Mouse (Mus musculus): ENCODE measurements around the gene Prm1. TPM values are rescaled to one million over a fixed set of nuclear protein-coding genes. Genes with fewer than 3 reads are reported as not detected.

Prm1 gene
- not detected in 2 replicates for polyA plus RNA-seq (2012; rRNA removed)

DNA sequence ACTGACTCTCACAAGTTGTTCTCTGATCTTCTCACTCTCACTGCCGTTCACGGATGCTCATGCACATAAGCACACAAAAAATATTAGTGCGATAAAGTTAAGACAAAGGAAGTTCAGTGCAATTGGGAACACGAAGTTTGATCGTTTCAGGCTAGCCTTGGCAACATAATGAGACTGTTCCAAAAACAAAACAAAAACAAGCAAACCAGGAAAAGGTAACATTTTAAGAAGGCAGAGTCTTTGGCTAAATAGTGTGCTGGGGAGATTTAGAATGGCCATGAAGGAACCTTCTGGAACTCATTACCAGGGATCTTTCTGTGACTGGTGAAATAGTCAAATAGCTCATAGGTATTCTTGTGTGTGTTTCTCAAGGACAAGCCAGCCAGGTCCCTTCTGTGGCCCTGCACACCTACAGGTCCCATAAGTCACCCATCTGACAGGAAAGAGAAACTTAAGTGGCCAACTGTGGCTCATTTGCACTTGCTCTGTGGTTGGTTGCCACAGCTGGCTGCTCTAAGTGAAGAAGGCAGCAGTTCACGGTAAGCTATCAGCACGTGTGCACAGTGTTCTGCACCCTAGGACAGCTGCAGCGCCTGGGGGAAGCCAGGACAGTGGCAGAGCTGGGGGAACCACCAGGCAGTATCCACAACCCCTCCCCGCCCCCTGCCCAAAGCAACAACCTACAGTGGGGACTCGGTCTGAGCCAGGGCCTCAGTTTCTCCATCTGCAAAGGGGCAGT lies at the start of gene Prm1:
Gene Prm1 (minus strand): TSS at position 51 of the 739 bp plus-strand sequence.

DNA sequence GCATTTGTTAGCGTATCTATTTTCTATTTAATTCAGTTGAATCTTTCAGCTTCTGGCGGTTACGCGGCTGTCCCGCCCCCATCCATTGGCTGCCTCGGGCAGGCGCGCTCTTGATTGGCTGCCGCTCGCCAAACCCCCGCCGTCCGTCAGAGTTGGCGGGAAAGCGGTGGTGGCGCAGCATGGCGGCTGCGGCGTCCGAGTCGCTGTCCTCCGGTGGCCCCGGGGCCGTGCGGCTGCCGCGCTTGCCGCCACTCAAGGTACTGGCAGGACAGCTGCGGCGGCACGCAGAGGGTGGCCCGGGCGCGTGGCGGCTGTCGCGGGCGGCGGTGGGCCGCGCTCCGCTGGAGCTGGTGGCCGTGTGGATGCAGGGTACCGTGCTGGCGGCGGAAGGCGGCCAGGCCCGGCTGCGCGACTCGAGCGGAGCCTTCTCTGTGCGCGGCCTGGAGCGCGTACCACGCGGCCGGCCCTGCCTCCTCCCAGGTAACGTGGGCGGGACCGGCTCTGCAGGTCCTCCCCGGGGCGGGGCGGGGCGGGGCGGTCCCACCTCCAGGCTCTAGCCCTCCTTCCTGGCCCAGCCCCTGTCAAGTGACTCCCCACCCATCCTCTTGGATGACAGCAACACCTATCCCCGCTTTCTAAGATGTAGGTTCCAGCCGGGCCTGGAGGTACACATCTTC lies 29.4 kb upstream of the Prm1 start, which contains the start of gene Rmi2:
Gene Rmi2 (plus strand): TSS at position 149 of the 677 bp plus-strand sequence.

DNA sequence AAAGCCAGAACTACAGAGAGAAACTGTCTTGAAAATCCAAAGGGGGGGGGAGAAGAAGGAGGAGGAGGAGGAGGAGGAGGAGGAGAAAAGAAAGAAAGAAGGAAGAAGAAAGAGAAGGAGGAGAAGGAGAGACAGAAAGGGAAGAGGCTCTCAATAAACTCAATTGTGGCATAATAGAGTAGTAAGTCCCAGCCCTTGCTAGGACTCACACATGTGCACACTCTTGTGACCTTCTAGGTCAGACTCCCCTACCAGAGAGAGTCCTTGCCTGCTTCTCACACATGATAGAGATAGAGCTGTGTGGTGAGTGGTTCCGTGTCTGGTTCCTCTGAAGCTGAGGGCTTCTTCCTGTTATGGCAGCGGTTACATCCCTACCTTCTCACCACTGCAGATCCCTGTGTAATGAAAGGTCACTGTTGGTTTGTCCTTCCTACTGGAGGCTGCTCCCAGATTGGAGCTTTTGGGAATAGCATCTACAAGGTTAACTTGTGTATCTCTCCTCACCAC lies 7.3 kb upstream of the Prm1 start, which contains the start of gene Gm11172:
Gene Gm11172 (plus strand): TSS at position 51 of the 507 bp plus-strand sequence.

DNA sequence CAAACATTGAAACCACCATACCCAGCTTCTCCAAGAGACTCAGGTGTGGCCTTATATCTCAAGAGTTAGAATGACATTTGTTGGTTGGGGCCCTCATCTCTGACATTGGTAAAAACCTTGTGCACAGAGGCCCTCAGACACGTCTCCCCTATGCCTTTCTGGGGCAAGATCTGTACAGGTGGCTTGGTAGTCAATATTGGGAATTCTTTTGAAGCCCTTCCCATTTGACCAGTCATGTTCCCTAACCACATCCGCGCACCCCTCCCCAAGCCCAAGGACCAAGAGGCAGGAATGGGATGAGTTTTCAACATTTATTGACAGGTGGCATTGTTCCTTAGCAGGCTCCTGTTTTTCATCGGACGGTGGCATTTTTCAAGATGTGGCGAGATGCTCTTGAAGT lies 9.6 kb downstream of the Prm1 start, which contains the start of gene Prm2:
Gene Prm2 (minus strand): TSS at position 101 of the 400 bp plus-strand sequence.

DNA sequence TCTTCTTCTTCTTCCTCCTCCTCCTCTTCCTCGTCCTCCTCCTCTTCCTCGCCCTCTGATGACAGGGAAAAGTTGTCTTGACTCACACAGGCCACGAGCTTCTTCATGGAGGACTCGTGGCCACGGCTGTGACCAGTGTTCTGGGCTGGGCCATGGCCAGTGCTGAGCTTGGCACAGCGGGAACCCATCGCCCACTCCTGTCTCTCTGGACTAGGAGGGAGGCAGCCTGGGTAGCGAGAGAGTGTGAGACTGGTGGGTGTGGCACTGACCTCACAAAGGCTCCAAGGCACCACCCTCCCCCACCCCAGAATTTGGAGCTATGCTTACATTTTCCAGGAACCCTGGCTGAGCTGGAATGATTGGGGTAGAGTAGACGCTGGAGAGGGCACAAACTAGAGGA lies 14.9 kb downstream of the Prm1 start, which contains the start of gene Prm3:
Gene Prm3 (minus strand): TSS at position 213 of the 400 bp plus-strand sequence.

DNA sequence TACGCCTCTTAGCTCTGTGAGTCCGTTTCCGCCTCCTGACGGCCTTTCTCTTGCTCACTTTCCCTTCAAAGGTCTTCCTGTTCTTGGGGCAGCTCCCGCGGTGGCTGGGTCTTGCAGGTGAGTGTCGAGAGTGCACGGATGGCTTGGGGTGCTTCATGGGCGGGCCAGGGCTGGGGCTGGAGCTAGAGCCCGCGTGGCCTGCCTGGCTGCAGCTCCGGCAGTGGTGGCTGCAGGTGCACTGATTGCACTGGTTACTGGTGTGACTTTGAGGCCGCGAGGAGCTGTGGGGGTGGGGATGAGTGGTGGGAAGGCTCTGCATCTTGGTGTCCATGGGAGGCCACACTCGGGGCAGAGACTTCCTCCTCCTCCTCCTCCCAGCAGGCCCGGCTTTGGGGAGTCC lies 17.4 kb downstream of the Prm1 start, which contains the start of gene Tnp2:
Gene Tnp2 (minus strand): TSS at position 390 of the 400 bp plus-strand sequence.

DNA sequence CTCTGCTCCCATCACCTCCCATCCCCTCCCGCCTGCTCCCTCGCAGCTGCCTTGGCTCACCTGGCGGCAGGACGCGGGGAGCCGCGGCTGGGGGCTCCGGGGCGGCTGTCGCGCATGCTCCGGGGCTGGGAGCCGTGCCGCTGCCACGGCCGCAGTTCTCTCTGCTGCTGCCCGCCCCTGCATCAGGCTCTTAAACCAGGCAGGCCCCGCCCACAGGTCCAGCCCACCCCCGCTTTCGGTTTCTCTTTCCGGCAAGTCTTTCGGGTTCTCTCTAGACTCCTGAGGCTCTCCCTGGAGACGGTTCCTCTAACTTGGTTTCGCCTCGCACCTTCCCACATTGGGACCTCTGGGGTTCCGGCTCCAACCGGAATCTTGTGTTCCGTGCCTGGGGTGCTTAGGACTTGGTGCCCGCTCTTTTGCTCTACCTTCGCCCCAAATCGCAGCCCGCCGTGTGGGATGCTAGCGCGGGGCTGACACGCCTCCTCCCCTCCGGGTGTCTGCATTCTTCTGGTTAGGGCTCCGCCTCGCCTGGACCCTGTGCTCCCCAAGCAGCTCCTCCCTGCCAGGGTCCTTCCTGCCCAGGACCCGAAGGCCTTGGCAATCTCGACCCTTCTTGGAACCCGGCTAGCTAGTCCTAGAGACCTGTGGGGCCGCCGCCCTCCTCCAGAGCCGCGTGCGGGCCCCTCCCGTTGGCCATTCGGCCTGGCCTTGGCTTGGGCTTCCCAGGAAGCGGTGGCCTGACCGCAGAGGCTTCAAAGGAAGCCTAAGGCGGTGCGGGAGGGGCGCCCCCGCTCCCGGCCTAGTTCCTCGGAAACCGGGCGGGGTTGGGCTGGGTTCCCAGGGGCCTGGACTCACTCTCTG lies 20.0 kb downstream of the Prm1 start, which contains the start of gene Socs1:
Gene Socs1 (minus strand): TSS at position 166 of the 861 bp plus-strand sequence.

Other genes starting within 250 kb of the Prm1 start
- gene Socs1, start 20.3 kb downstream of the Prm1 start, polyA plus RNA-seq (2012; rRNA removed) = 11.1 and 12.1 TPM in 2 replicates
- gene Tnp2, start 17.2 kb downstream of the Prm1 start, polyA plus RNA-seq (2012; rRNA removed) = not detected in 2 replicates
- gene Prm3, start 14.9 kb downstream of the Prm1 start, polyA plus RNA-seq (2012; rRNA removed) = not detected in 2 replicates
- gene Prm2, start 9.7 kb downstream of the Prm1 start, polyA plus RNA-seq (2012; rRNA removed) = 0.22 and 0.36 TPM in 2 replicates
- gene Gm11172, start 7.1 kb upstream of the Prm1 start, polyA plus RNA-seq (2012; rRNA removed) = not detected in 2 replicates
- gene Rmi2, start 29.2 kb upstream of the Prm1 start, polyA plus RNA-seq (2012; rRNA removed) = 4.7 and 5.2 TPM in 2 replicates

Measured in colon, adult 2 months (tissue).